Mouse (Mus musculus): ENCODE results near the gene Acap2.

GRCm38 (mm10) chr16:31071731-31072130, 129.3 kb downstream of the Acap2 start:
- no peak for TF ChIP-seq CTCF (IDR thresholded peaks at IDR 0.05; ENCODE audit: extremely low read depth, insufficient read depth, insufficient read length, insufficient replicate concordance)
- no peak for TF ChIP-seq POLR2A (IDR thresholded peaks at IDR 0.05; ENCODE audit: low read depth, low read length)
